Mouse (Mus musculus) layer of hippocampus, postnatal 14 days (tissue): ENCODE data around the gene Scarf2. TPM values are rescaled to one million over a fixed set of nuclear protein-coding genes. Genes with fewer than 3 reads are reported as not detected.
A peak's percentile ranks its signal among the peaks of the same experiment; 100 is the strongest.

ENCODE experiments used
- DNase-seq, 2 experiments: peaks; one replicate each; pipeline ENCODE4 v3.0.0; 2021 to 2022; ENCODE audit warnings: low spot score in 2 of 2, mixed read lengths in 1 of 2
- long read RNA-seq, 2 experiments: library from polyadenylated mRNA; stranded (forward); transcript quantifications; one replicate each; pipeline ENCODE4 v2.0.0; 2021
- total RNA-seq, 2 experiments: library from RNA; stranded (reverse); gene quantifications; 2 replicates each; pipeline ENCODE4 v1.2.3; 2021

Gene Scarf2
- 1 to 10 TPM; 3.9 TPM for total RNA-seq
- long read RNA-seq, experiment 1, partial matches to known transcripts: 1 of 9 reads
- long read RNA-seq, experiment 1, other reads (novel, unspliced or antisense): 8 of 9 reads
- long read RNA-seq, experiment 2, partial matches to known transcripts: 3 of 7 reads
- long read RNA-seq, experiment 2, other reads (novel, unspliced or antisense): 3 of 7 reads

DNA sequence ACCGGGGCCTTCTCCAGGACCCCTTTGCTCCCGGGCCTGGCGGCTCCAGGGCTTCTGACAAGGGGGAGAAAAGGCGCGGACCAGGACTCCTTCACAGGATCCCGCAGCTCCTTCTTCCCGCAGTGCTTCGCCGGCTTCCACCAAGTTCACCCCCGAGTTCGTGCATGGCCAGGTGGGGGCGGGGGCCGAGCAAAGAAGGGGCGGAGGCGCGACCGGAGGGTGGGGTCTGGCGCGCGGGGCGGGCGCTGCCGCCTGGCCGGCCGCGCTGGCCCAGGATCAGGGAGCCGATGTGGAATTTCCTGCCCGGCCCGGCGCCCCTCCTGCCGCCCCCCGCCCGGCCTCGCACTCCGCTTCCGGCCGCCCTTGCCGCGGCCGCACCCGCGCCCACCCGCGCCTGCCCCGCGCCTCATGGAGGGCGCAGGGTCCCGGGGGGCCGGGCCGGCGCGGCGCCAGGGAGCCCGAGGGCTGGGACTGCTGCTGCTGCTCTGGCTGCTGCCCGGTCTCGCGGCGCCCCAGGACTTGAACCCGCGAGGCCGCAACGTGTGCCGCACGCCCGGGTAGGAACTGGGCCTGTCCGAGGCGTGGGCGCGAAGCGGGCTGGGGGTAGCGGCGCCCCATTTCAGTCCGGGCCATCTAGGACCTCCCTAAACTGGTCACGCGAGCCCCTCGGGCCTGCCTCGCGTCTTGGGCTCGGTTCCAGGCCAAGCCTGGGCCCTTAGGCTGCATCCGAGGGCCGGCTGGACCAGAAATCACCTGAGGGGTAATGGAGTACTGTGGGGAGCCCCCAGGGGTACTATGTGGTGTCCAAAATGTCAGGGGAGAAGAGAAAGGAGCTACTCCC, at the start of gene Scarf2:
TSS of gene Scarf2 (plus strand) at position 312 of the 841 bp plus-strand sequence.
- DNase-seq: no peak

DNA sequence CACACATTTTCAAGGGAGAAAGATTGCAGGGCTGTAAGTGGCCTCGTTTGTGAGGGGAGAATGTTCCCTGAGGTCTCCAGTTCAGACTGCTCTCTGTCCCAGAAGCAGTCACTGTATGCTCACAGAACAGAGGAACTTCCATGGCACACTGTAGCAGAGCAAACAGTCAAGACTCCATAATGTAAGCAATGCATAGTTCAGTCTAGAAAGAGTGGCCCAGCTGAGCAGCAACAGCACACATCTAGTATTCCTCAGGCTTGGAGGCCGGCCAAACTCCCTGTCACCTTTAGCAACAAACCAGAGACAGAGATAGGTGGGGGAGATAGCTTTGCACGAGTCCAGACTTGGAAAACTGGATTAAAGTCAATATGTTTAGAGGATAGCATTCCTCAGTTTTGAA, 44.1 kb upstream of the Scarf2 start:
- no peak for DNase-seq

DNA sequence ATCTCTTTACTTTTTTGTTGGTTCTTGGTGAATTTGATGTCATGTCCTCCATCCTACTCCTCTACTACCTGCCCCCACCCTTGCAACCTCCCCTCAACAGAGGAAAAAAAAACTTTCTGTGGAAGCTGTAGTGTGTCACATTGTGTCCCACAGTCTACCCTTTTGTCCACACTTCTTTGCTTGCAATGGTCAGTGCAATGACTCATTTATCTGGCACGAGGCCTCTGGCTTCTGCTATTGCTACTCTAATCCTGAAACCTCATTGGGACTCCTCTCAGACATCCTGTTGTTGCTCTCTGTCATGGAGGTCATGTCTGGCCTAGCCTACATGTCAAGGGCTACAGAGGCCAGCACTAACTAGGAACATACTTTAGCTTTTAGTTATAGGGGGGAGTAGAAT, 43.4 kb upstream of the Scarf2 start:
- DNase-seq: no peak

DNA sequence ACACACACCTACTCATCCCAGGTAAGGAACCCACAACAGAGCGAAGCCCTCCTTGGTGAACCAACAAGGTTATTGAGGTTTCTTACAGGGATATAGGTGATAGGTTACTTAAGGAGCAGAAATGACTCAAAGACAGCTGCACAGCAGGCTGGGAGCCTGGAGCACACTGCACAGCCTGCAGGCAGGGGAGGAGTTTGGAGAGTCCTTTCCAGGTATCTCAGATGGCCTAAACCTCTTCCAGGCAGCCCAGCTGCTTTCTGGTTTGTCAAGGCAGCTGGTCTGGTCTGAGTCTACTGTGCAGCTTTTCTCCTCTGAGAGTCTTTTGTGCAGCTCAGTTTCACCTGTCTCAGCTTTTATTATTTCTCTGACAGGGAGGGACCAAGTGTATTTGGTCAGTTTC, 39.3 kb upstream of the Scarf2 start:
- DNase-seq: no peak

DNA sequence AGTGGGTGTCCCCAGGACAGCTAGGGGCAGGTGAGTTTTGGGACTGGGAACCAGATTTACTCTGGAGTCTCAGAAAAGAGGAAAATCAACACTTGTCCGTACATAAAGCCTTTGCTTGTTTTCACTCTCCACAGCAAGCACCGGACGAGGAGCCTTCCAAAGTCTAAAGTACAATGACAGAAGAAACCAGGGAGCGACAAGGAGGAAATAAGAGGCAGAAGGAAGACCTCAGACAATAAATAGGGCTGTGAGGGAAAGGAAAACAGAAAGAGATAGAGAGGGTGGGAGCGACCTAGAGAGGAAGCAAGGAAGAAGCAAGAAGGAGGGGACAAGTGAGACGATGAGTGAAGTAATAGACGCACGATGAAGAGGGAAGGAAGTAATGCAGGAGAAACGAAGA, 38.2 kb upstream of the Scarf2 start:
- no peak for DNase-seq

DNA sequence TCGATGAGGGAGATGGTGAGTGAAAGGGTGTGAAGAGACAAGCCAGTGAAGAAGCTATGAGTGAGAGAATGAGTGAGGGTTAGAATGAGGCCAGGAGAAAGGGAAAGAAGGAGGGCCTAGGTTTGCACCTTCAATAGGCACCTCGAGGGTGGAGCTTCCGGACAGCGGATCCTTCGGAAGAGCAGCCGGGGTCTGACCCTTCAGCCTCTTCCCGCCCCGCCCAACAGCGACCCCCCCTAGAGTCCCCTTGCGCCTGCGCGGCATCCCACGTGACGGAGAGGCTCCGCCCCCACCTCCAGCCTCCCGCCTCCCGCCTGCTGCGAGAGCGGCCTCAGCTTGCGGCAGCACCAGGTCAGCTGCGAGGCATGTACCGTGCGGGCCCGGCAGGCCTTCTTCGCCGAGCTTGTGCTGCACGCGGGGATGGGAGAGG, 37.7 kb upstream of the Scarf2 start, which contains the start of gene Klhl22:
TSS of gene Klhl22 (plus strand) at position 275 of the 430 bp plus-strand sequence.
- DNase-seq: peak; percentile 89

DNA sequence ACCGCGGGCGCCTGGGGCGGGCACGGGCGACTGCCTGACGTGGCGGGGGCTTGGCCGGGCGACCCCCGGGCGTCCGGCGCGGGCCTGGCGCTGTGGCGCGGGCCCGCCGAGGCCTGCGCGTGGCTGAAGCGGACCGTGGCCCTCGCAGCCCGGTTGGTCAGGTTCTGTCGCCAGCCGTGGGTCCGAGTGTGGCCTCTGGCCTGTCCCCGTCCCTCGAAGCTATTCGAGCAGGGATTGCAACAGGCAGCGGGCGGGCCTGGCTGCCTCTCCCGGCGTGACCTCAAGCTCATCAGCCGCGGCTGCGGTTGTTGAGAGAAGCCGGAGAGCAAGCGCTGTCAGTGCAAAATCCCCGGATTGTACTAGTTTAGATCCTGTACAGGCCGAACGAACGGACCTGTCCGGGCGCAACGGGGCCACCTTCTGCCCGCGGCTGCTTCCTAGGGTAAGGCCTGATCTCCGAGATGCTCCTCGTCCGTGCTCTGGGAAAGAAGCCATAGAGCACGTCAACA, 37.2 kb upstream of the Scarf2 start:
- DNase-seq: peak in 1 of 2 experiments; percentile 30

DNA sequence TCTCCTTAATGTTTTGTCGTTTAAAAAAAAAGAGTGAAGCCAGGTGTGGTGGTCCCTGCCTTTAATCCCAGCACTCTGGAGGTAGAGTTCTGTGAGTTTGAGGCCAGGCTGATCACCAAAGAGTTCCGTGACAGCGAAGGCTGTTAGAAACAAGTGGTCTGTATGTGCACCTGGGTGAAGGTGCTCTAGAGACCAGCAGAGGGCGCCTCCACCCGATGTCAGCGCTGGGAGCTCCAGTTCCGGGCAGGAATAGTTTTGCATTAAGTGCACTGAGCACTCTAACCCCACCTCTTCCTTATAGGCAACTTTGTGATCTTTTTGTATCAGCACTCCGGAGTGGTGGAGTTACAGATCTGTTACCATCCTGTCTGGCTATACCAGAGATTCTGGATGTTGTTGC, 36.4 kb upstream of the Scarf2 start:
- peak in 1 of 2 experiments; percentile 32 for DNase-seq

DNA sequence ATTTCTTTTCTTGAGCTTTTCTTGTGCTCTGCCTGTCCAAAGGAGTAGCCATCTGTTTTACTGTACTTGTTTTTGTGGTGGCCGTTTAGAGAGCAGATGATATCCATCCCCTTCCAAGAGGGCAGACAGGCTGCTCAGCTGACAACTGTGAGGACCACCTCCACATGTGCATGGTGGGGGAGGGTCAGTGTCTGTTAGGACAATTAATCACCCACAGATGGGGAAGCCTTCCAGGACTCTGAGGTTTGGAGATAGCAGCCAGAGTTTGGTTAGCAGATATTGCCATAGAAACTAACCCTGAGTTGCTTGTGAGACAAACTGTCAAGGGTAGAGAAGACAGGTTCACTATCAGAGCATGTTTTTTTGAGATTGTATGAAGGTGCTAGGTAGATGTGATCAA, 36.0 kb upstream of the Scarf2 start:
- DNase-seq: no peak

DNA sequence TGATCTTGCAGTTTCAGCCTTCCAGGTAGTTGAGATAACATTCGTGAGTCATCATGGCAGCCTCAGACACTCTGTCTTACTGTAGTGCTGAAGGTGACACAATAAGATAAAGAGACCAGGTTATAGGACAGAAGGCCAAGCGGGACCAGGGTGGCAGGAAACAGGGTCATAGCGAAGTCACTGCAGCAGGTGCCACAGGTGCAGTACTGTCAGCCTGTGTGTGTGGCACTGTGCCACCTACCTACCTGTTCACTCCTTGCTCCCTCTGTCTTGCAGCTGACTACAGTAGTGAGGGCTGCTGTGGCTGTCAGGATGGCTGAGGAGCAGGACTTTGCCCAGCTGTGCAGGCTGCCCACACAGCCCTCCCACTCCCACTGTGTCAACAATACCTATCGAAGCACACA, 33.0 kb upstream of the Scarf2 start:
- no peak for DNase-seq

DNA sequence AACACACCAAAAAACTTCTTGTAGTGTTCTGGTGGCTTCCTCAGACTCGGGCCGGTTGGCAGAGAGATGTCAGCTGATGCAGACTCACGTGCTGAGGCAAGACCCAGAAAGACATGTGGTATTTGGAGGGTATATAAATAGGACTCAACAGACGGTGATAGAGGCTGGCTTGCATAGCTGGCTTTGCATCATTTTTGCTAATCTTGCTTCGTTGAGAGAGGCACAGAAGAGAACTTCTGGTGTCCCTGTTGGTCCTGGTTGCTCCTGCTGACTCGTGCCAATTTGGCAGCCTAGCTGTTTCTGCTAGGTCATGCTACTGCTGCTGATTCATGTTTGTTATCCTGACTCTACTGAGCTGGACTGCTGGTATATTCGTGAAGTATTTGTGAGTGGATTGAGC, 28.2 kb upstream of the Scarf2 start:
- peak; percentile 22 to 43 for DNase-seq

DNA sequence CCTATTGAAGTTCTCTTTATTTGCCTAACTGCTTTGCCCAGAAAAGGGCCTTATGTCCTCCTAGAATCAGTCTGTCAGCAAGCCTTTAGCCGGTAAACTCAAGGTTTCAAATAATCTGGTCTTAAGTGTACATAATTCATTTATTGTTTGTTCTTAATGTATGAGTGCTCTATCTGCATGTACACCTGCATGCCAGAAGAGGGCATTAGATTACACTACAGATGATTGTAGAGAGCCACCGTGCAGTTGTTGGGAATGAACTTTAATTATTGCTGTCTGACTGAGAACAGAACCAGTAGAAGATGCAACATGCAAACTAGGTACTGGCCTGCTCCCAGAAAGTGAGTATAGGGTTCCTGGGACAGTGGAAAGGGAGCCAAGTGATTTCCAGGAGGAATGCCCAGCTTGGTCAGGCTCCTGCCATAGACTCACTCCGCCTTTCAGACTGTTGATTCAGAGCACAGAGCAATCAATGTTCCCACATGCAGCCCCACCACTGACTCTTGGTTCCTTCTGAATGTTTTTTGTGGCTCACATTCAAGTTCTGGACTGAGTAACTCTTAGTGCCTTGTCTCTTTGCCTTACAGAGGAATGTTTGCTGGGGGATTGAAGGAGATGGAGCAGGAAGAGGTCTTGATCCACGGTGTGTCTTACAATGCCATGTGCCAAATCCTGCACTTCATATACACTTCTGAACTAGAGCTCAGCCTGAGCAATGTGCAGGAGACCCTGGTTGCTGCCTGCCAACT, 25.8 kb upstream of the Scarf2 start:
- DNase-seq: no peak

DNA sequence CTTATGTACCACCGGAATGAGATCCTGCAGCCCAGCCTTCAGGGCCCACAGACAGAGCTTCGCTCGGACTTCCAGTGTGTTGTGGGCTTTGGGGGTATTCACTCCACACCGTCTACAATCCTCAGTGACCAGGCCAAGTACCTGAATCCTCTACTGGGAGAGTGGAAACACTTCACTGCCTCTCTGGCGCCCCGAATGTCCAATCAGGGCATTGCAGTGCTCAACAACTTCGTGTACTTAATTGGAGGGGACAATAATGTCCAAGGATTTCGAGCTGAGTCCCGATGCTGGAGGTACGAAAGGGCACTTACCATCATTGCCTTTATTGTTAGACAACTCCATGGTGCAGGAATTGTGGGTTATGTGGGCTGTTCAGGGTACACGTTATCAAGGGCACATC, 20.3 kb upstream of the Scarf2 start:
- DNase-seq: no peak

DNA sequence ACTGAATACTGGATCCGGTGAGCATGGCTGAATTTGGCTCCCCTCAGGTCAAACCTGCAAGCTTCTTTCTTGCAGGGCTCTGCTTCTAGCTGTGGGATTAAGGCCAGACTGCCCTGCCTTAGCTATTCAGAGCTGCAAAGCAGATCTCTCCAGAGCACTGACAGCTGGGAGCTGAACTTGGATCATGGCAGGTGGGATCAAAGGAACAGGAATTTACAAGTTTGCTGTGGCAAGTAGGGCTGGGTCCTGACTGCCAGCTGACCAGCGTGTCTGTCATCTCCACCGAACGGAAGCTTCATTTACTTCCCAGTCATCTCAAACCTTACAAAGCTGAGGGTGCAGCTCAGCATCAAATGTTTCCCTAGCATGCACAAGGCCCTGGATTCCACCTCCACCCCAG, 18.9 kb upstream of the Scarf2 start:
- DNase-seq: no peak

DNA sequence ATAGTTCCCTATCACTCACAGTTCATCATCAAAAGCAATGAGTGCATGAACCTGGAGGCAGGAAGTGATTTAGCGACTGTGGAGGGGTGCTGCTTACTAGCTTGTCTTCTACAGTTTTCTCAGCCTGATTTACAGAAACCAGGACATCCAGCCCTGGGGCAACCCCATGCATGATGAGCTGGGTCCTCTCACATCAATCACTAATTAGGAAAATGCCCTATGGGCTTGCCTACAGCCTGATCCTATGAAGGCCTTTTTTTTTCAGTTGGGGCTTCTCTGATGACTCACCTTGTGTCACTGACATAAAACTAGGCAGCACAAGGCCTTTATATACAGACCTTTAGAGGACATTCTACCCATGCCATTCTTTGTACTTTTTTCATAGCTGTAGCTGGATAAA, 17.4 kb upstream of the Scarf2 start:
- DNase-seq: no peak

DNA sequence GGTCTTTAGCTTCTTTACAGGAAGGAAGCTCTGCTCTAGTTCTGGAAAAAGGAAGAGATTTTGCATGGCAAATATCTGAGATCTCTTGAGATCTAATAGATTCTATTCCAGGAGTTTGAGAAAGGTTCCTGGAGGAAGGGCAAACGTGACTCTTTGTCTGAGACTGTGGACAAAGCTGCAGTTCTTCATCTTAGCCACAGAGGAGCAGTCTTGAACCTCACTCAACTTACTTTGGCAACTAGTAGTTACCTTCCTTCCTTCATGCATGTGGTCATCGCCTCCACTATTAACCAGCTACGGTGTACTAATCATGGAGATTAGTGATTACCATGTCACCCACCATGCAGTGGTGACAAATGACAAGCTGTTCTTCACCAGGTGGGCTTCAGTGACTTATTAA, 11.7 kb upstream of the Scarf2 start:
- no peak for DNase-seq

DNA sequence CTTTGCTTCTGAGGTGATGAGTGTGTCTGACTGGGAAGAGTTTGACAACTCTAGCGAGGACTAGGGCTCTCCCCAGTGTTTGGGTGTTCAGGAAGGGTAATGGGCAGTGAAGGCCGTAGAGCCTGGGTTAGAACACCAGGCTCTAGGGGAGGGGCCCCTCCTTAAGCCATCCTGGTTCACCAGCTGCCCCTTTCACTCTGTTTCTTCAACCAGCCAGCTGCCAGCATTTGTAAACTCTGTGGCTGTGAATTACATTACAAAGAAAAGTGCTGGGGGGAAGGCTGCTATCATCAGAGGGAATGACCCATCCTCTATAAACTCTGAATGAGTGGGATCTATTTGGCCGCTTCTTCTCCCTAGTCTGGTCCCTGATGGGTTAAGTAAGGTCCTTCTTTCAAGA, 4.4 kb upstream of the Scarf2 start:
- DNase-seq: no peak

DNA sequence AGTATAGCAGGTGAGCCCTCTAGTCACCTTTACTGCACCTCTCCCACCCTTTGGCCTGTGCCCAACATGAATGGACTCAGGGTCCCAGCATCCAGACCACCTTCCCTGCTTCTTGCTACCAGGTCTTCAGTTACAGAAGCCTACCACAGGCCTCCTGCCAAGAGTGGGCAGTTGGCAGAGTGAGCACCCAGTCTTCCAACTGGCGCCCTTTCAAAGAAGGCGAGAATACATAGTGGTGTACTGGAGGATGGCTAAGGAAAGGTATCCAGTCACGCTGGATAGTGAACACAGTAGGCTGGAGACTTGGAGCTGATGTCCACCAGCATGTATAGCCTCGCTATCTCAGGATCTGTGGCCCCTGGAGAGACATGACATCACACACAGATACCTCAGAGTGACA, 3.0 kb upstream of the Scarf2 start:
- no peak for DNase-seq

DNA sequence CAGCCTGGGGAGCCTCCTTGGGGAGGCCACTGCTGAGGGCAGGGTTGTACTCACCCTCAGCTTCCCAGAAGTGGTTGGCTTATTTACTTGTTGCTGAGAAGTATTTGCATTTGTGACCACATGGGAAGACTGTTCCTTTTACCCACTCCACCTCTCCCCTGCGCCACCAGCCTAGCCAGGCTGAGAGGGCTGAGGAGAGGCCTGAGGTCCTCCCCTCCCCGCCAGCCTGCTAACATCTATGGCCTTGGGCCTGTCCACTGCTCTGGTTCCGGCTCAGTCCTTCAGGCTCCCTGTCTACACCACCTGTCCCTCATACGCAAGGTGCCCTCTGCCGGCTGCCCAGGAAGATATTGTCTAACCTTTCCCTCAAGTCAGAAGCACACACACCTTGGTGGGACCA, 1.4 kb upstream of the Scarf2 start:
- DNase-seq: no peak

DNA sequence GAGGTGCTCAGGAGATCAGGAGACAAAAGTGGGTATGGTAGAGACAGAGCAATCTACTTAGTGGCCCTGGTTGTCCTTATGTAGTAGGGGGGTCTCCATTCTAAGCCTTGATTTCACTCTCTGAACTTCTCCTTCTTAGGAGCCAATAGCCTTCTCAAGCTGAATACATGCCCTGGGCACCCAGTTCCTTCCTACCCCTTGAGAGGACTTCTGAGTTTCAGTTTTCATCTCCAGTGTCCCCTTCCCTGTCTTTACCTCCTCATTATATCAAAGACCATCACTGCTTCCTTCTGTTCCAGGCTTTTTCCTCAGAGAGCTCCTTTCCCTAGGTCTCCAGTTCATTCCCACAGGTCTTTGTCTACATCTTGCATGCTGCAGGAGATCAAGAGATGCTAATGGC, 563 bp upstream of the Scarf2 start:
- no peak for DNase-seq

DNA sequence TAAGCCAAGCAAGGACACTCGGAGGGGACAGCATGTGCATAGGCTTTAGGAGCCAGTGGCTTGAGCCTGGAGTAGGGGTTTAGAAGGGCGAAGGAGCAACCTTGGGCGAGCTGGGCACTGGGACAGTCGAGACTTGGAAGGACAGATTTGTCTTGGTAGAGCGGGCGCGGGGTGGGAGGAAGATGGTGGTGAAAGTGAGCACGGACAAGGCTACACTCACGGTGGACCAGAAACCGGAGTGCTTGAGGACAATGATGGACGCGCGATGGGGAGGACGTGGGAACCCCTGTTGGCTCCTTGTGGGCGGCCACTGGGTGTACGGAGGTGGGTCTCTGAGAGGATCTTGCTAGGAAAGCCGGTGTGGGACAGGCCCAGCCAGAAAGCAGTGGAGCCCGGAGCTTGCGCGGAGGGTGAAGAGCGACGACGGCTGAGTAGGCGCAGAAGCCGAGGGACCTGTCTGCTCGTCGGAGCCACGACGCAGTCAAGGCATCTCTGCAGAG, 780 bp downstream of the Scarf2 start:
- no peak for DNase-seq
